Mouse (Mus musculus) myocyte (in vitro differentiated cells): ENCODE data around the gene St8sia1. TPM values are rescaled to one million over a fixed set of nuclear protein-coding genes. Genes with fewer than 3 reads are reported as not detected.

Experiments used
- H3K27me3 ChIP-seq: one replicate; pipeline ENCODE4 v1.6.1; 2011; ENCODE audit not compliant: control insufficient read depth, insufficient read depth, insufficient read length
- H3K36me3 ChIP-seq: one replicate; pipeline ENCODE4 v1.6.1; 2011; ENCODE audit not compliant: control insufficient read depth, insufficient read depth
- H3K4me2 ChIP-seq: one replicate; pipeline ENCODE4 v1.6.1; 2011; ENCODE audit warnings: low read depth, control low read depth
- H3K4me3 ChIP-seq: one replicate; pipeline ENCODE4 v1.5.1; 2011; ENCODE audit warnings: mild to moderate bottlenecking, control low read depth, moderate library complexity
- H3K79me2 ChIP-seq: one replicate; pipeline ENCODE4 v1.6.1; 2011; ENCODE audit not compliant: control insufficient read depth, insufficient read depth
- H3ac ChIP-seq: one replicate; pipeline ENCODE4 v1.6.1; 2011; ENCODE audit not compliant: control insufficient read depth, insufficient read length
- CEBPB ChIP-seq: IDR thresholded peaks from 2 replicates; pipeline ENCODE4 v1.6.1; 2011; ENCODE audit warnings: mild to moderate bottlenecking, moderate library complexity; ENCODE audit not compliant: poor library complexity, insufficient read depth, severe bottlenecking
- E2F4 ChIP-seq: IDR thresholded peaks from one replicate; pipeline ENCODE4 v1.6.1; 2011; ENCODE audit warnings: mild to moderate bottlenecking, control low read depth, moderate library complexity; ENCODE audit not compliant: insufficient read depth
- MAX ChIP-seq: IDR thresholded peaks from one replicate; pipeline ENCODE4 v1.6.1; 2011; ENCODE audit warnings: low read depth, mild to moderate bottlenecking, control low read depth
- MYOD1 ChIP-seq, 3 experiments: IDR thresholded peaks; one replicate each; pipeline ENCODE4 v1.6.1; 2011; ENCODE audit warnings: control low read depth in 2 of 3, low read depth in 2 of 3, mild to moderate bottlenecking in 2 of 3, moderate library complexity in 1 of 3; ENCODE audit not compliant: insufficient read length in 2 of 3, control insufficient read depth in 1 of 3
- MYOG ChIP-seq, 3 experiments: IDR thresholded peaks; one replicate each; pipeline ENCODE4 v1.6.1; 2011; ENCODE audit warnings: control low read depth in 2 of 3, low read depth in 2 of 3, mild to moderate bottlenecking in 2 of 3; ENCODE audit not compliant: insufficient read length in 2 of 3, control insufficient read depth in 1 of 3, insufficient read depth in 1 of 3
- POLR2A ChIP-seq: IDR thresholded peaks from one replicate; pipeline ENCODE4 v1.6.1; 2011; ENCODE audit warnings: low read depth, mild to moderate bottlenecking, control low read depth, moderate library complexity; ENCODE audit not compliant: insufficient read length
- POLR2AphosphoS2 ChIP-seq: IDR thresholded peaks from one replicate; pipeline ENCODE4 v1.6.1; 2011; ENCODE audit warnings: low read depth, control low read depth; ENCODE audit not compliant: insufficient read length
- REST ChIP-seq: IDR thresholded peaks from one replicate; pipeline ENCODE4 v1.6.1; 2011; ENCODE audit warnings: mild to moderate bottlenecking, control low read depth, moderate library complexity; ENCODE audit not compliant: insufficient read depth, insufficient read length
- SRF ChIP-seq: IDR thresholded peaks from one replicate; pipeline ENCODE4 v1.6.1; 2011; ENCODE audit warnings: low read depth; ENCODE audit not compliant: control insufficient read depth, insufficient read length
- TCF12 ChIP-seq: IDR thresholded peaks from one replicate; pipeline ENCODE4 v1.6.1; 2011; ENCODE audit warnings: mild to moderate bottlenecking, control low read depth; ENCODE audit not compliant: poor library complexity, insufficient read depth, severe bottlenecking
- TCF3 ChIP-seq: IDR thresholded peaks from one replicate; pipeline ENCODE4 v1.6.1; 2011; ENCODE audit warnings: low read depth, control low read depth; ENCODE audit not compliant: insufficient read length
- USF1 ChIP-seq: IDR thresholded peaks from one replicate; pipeline ENCODE4 v1.6.1; 2011; ENCODE audit warnings: low read depth, mild to moderate bottlenecking, control low read depth, moderate library complexity
- polyA plus RNA-seq: library from polyadenylated mRNA; unstranded; fragments of >200 nt; fragmentation: generic; extraction: Trizol; gene quantifications from one replicate; pipeline ENCODE4 v1.2.1, GENCODE M21; 2012; ENCODE audit warnings: missing spikeins

The St8sia1 gene
- polyA plus RNA-seq, 1 experiment: 0.02 TPM

DNA sequence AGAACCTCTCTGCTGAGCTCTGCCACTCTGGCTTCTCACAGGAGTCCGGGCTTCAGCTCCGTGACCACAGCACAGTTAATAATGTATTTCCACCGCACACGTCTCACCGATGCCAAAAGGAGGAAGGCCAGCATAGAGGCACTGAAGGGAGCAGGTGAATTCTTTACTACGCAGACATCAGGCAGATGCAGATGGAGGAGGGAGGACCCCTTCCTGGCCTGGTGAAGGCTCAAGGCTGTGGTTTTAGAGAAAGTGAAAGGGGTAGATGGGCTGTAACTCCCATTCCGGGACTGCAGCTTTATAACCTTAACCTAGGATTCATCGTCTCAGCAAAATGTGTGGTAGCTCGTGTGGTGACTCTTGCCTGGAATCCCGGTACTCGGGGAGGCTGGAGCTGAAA is 13.9 kb downstream of the St8sia1 start:
- TF ChIP-seq REST (no peak), POLR2AphosphoS2 (no peak), MYOG (IDR thresholded peaks at IDR 0.05; ENCODE audit: control insufficient read depth in 1 of 3, insufficient read depth in 1 of 3, insufficient read length in 2 of 3, low read depth in 2 of 3) (no peak), E2F4 (no peak), TCF3 (no peak), CEBPB (no peak), MYOD1 (IDR thresholded peaks at IDR 0.05; ENCODE audit: control insufficient read depth in 1 of 3, insufficient read length in 2 of 3, low read depth in 2 of 3) (no peak), POLR2A (no peak), USF1 (no peak), TCF12 (no peak), SRF (no peak), MAX (no peak)
- Histone ChIP-seq H3K4me2 (peak overlapping the region; percentile 30), H3ac (no peak overlapping the region), H3K27me3 (no peaks in the 10 kb centered on the region), H3K79me2 (no peaks in the 10 kb centered on the region), H3K36me3 (no peaks in the 10 kb centered on the region), H3K4me3 (no peak overlapping the region)

GRCm38 (mm10) chr6:142948955-142949357 is 15.3 kb downstream of the St8sia1 start:
- no peak overlapping the region for H3K4me2 ChIP-seq
- no peaks in the 10 kb centered on the region for H3K79me2 ChIP-seq
- H3K4me3 ChIP-seq: no peak overlapping the region
- TF ChIP-seq REST: no peak
- TF ChIP-seq CEBPB: no peak
- TF ChIP-seq E2F4: no peak
- no peak for TF ChIP-seq POLR2AphosphoS2
- no peak for TF ChIP-seq USF1
- TF ChIP-seq MYOD1 (IDR thresholded peaks at IDR 0.05; ENCODE audit: control insufficient read depth in 1 of 3, insufficient read length in 2 of 3, low read depth in 2 of 3): no peak
- TF ChIP-seq MYOG (IDR thresholded peaks at IDR 0.05; ENCODE audit: control insufficient read depth in 1 of 3, insufficient read depth in 1 of 3, insufficient read length in 2 of 3, low read depth in 2 of 3): no peak
- TF ChIP-seq POLR2A: no peak
- no peak for TF ChIP-seq TCF3
- no peak for TF ChIP-seq MAX
- no peak for TF ChIP-seq SRF
- no peak for TF ChIP-seq TCF12
- no peaks in the 10 kb centered on the region for H3K36me3 ChIP-seq
- H3ac ChIP-seq: no peak overlapping the region
- no peaks in the 10 kb centered on the region for H3K27me3 ChIP-seq

GRCm38 (mm10) chr6:142947029-142947428 is 17.2 kb downstream of the St8sia1 start:
- Histone ChIP-seq H3K27me3 (no peaks in the 10 kb centered on the region), H3K4me3 (no peak overlapping the region), H3ac (no peak overlapping the region), H3K36me3 (no peaks in the 10 kb centered on the region), H3K79me2 (no peaks in the 10 kb centered on the region), H3K4me2 (no peak overlapping the region)
- TF ChIP-seq E2F4: no peak
- no peak for TF ChIP-seq CEBPB
- TF ChIP-seq TCF12: no peak
- no peak for TF ChIP-seq MYOD1 (IDR thresholded peaks at IDR 0.05; ENCODE audit: control insufficient read depth in 1 of 3, insufficient read length in 2 of 3, low read depth in 2 of 3)

DNA sequence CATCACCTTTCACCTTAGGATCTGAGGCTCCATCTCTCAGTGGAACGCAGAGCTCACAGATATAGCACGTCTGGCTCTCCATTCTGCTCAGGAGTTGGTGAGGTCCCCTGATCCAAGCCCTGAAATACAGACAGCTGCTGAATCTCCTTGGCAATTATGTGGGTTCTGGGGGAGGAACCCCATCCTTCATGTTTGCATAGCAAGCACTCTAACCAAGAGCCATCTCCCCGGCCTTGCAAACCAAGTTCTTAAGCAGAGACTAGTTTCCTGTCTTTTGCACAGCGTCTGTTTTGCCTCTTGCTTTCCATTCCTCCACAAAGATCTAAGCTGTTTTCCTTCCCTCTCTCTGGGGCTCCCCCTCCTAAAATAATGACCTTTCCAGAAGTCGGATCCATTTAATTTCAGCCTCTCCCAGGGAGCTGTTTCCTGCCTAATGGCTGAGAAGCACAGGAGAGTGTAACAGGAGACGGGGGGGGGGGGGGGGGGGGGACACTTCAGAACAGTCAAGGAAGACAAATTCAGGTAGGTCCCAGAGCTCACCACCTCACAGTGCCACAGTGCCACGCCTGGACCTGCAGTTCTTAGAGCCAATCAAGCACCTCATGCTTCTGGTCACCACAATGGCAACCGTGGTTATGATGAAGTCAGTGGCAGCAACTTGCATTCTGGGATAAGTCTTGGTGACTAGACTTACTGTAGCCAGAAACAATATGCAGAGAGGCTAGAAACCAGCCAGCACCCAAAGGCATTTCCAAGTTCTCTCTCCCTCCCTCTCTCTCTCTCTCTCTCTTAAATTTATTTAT is 18.0 kb downstream of the St8sia1 start:
- Histone ChIP-seq H3K4me3 (no peak overlapping the region), H3K4me2 (no peak overlapping the region), H3K79me2 (no peaks in the 10 kb centered on the region), H3ac (no peak overlapping the region), H3K36me3 (no peaks in the 10 kb centered on the region), H3K27me3 (no peaks in the 10 kb centered on the region)
- no peak for TF ChIP-seq TCF12
- no peak for TF ChIP-seq USF1
- TF ChIP-seq REST: no peak
- TF ChIP-seq TCF3: no peak
- no peak for TF ChIP-seq E2F4

- Histone ChIP-seq H3ac (no peak overlapping the region), H3K4me2 (no peak overlapping the region), H3K36me3 (no peaks in the 10 kb centered on the region), H3K27me3 (no peaks in the 10 kb centered on the region), H3K79me2 (no peaks in the 10 kb centered on the region), H3K4me3 (no peak overlapping the region)
- TF ChIP-seq E2F4 (no peak), MAX (no peak), SRF (no peak), USF1 (no peak), MYOG (IDR thresholded peaks at IDR 0.05; ENCODE audit: control insufficient read depth in 1 of 3, insufficient read depth in 1 of 3, insufficient read length in 2 of 3, low read depth in 2 of 3) (no peak), POLR2AphosphoS2 (no peak), REST (no peak), TCF12 (no peak), POLR2A (no peak), CEBPB (no peak), TCF3 (no peak), MYOD1 (IDR thresholded peaks at IDR 0.05; ENCODE audit: control insufficient read depth in 1 of 3, insufficient read length in 2 of 3, low read depth in 2 of 3) (no peak)
Measured at GRCm38 (mm10) chr6:142945461-142945860, 18.8 kb downstream of the St8sia1 start.
